Mouse (Mus musculus): ENCODE results near the gene Cacna2d1.

DNA sequence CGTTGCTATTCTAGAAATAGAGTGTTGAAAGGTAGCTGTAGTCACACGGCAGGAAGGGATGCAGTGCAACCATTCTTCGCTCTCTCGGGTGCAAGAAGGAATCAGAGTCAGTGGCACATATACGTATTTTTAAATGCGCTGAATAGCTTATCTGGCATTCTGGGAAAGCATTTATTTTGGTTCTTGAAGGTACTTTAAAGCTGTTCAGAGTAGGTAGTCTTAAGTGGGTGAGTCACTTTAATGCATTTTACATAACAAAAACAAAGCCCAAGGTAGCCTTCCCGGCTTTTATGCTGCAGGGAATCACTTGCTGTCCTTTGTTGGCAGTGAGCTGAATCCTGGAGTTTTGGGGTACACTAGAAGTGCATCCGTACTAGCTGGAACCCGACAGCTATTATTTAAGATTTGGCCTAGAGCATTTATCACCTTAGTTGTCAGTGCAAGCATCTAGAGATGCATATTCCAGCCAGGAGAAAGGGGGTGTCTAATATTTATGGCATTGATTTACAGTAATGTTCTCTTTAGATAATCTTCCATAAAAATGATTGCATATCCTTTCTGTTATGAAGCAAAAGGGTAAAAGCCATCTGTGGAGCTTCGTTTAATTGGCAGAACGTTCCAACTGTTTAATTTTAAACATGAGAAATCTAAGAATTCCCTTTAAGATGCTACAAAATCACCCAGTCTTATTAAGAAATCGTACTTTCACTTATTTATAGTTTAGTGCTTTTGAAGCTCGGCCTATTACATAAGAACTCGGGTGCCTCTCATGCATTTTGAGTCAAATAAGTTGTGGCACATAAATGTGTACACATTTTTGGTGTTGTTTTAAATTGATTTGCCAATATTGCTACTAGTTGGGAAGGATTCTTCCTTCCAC is 1.6 kb downstream of the Cacna2d1 start:
- TF ChIP-seq POLR2A (IDR thresholded peaks at IDR 0.05; ENCODE audit: borderline replicate concordance, low read depth, low read length) (no peak), CTCF (IDR thresholded peaks at IDR 0.05; ENCODE audit: low read depth, low read length) (no peak)
